Mouse (Mus musculus): Measurements from ENCODE around the gene Chrnd.

Chrnd gene

GRCm38 (mm10) chr1:87185526-87185925, 4.9 kb upstream of the Chrnd start:
- no peak for DNase-seq

DNA sequence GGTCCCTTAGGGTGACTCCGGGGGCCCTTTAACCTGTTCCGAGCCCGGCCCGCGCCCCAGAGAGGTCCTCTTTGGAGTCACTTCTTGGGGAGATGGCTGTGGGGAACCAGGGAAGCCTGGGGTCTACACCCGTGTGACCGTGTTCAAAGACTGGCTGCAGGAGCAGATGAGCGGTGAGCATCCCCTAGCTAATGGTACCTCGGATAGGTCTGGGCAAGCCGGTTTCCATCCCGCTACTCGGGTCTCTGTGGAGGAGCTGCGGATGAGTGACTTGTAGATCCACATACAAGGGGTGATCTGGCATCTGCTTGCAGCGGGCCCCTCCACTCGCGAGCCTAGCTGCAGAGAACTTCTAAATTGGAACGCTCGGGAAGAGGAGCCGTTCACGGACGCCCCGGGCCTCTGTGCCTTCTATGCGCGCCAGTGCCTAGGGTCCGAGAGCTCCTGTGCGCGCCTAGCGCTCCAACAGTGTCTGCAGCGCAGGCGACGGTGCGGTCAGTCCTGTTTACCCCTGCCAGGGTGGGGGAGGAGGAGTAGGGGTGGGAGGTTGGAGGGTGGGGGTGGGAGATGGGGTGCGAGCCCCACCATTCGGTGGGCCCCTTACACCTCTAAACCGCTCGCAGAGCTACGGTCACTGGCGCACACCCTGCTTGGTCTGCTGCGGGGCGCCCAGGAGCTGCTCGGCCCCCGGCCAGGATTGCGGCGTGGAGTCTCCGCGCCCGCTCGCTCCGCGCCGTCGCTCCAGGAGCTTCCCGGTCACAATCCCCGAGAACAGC, 4.0 kb upstream of the Chrnd start:
- DNase-seq: no peak

GRCm38 (mm10) chr1:87187037-87187355, 3.4 kb upstream of the Chrnd start:
- DNase-seq: peak; percentile 70

- DNase-seq: no peak
Measured at GRCm38 (mm10) chr1:87197296-87197695, 6.9 kb downstream of the Chrnd start.

- no peak for DNase-seq
Measured at GRCm38 (mm10) chr1:87198119-87199065, 8.0 kb downstream of the Chrnd start.

DNA sequence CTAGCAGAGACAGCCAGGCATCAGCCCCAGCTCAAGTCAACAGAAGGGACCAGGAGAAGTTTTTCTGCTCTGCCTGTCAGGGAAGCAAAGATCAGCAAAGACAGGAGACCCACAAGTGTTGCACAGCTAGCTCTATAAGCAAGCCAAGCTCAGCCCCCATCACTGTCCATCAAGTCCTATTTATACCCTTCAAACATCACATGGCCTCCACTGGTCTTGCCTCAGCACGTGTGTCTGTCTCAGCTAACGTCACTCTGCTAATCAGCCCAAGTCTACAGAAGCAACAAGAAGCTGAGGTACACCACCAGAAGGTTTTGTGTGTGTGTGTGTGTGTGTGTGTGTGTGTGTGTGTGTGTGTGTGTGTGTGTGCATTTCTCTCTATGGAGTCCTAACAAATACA, 10.4 kb downstream of the Chrnd start:
- no peak for DNase-seq

- DNase-seq: no peak
Measured at GRCm38 (mm10) chr1:87201848-87202247, 11.4 kb downstream of the Chrnd start.

DNA sequence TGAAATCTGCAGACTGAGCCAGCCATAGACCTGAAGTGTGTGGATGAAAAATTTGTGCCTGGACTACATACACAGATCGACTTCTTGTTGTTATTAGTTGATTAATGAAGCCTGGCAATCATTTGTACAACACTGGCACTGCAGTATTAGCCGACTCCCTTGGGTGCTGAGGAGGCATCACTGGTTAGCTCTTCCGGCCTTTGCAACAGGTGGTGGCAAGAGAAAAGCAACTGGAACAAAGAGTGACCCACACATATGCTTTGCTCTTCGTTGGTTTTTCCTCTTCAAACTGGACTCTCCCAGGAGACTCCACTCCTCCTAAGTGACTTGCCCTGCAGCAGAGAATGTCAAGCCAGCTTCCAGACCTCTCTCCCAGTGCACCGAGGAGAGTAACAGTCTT, 13.4 kb downstream of the Chrnd start:
- no peak for DNase-seq

- no peak for DNase-seq
Measured at GRCm38 (mm10) chr1:87204465-87204864, 14.1 kb downstream of the Chrnd start, which contains the start of gene Chrng. TSS of gene Chrng (plus strand) at chr1:87204657.

DNA sequence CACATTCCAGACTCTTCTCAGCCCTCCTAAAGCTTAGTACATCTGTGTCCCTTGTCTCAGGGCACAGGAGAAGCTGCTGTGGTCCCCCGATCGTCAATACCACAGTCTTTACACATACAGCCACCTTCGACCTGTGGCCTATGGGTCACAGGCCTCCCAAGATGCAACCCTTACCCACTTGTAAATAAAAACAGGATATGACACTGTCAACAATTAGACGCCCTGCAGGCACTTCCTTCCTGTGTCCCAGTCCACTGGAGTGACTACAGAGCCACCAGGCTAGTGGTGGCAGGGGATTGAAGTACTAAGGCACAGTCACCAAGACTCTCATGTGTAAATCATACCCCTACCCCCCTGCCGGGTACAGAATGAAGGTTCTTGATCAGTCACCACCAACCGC, 14.6 kb downstream of the Chrnd start:
- no peak for DNase-seq

DNA sequence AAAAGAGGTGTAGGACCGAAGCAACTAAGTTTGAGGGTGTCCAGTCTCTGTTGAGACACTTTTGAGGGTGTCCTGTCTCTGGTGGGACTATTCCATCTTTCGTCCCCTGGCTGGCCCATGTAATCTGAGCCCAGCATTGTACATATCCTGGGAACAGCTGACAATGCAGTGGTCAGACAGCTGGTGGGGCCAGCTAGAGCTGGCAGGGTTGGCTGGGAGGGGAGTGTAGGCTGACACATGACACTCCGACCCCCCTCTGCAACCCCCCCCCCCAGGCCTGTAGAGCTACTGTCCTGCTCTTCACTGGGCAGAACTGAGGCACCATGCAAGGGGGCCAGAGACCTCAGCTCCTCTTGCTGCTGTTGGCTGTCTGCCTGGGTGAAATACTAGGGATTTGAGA, 15.1 kb downstream of the Chrnd start:
- no peak for DNase-seq

- no peak for DNase-seq
Measured at GRCm38 (mm10) chr1:87206339-87206738, 15.9 kb downstream of the Chrnd start.

GRCm38 (mm10) chr1:87211431-87211830, 21.0 kb downstream of the Chrnd start:
- DNase-seq: no peak

DNA sequence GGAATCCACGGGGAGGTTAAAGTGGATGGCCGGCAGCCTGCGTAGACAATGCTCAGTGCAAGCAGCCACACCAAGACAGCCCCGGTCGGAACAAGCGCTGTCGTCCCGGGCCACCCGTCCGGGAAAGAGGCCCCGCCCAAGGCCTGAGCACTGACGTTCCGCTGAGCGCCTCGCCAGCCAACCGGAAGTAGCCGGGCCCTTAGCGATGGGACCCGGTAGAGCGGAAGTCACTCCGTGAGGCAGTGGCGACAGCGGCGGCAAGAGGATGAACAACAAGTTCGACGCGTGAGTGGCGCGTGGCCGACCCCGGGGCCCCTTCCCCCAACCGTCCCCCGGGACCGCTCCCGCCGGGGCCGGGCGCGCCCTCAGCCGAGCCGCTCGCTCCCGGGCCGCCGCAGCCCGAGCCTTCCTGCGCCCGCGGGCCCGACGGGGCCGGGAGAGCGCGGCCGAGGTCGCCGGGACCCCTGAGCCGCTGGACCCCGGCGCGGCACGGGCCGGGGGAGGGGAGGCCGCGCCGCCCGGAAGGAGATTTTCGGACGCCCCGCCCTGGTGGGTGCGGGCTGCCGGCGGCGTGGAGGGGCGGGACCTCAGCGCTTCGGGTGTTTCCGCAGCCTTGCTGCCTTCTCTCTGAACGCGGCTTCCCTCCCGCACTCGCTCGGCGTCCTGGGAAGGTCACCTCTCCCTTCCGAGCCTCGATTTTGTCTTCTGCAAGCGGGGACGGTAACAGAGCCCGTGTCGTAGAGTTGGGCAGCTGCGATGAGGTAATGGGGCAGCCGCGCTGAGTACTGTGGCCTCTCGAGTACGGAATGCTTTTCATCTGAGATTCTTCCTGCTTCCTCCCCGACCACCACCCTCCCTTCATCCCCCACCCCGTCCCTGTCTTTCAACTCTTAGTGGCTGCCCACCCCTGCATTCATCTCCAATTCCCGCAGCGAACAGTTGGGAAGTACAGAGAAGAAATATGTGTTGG, 23.6 kb downstream of the Chrnd start, which contains the start of gene Eif4e2:
TSS of gene Eif4e2 (plus strand) at position 180 of the 970 bp plus-strand sequence.
- DNase-seq: peak; percentile 93

- no peak for DNase-seq
Measured at GRCm38 (mm10) chr1:87214748-87215147, 24.3 kb downstream of the Chrnd start.

DNA sequence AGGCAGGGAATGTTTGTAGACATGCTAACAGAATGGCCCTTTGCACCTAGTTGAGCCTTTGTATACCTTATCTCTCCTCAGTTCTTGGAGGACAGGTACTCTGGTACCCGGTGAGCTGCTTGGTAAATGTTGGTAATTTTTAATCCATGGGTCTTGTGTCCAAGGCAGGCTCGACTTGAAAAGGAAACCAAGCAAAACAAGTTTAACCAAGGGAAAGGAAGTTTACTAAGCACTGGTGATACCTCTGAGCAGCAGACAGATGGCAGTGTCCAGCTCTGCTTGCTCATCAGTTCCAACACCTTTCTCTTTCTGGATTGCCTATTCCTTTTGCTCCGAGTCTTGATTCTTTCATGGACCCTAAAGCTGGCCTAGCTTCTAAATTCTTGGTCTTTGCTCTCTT, 27.5 kb downstream of the Chrnd start:
- no peak for DNase-seq

DNA sequence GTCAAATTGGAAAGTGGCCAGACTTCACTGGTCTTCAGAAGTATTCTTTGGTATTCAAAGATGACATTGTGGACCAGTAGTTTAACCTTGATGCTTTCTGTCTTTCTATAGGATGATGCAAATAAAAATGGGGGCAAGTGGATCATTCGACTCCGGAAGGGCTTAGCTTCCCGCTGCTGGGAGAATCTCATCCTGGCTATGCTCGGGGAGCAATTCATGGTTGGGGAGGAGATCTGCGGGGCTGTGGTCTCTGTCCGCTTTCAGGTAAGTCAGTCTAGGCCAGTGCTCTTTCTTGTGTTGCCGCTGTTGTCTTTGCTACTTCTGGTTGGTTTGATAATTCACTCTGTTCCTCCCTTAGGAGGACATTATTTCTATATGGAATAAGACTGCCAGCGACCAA, 35.3 kb downstream of the Chrnd start:
- no peak for DNase-seq

DNA sequence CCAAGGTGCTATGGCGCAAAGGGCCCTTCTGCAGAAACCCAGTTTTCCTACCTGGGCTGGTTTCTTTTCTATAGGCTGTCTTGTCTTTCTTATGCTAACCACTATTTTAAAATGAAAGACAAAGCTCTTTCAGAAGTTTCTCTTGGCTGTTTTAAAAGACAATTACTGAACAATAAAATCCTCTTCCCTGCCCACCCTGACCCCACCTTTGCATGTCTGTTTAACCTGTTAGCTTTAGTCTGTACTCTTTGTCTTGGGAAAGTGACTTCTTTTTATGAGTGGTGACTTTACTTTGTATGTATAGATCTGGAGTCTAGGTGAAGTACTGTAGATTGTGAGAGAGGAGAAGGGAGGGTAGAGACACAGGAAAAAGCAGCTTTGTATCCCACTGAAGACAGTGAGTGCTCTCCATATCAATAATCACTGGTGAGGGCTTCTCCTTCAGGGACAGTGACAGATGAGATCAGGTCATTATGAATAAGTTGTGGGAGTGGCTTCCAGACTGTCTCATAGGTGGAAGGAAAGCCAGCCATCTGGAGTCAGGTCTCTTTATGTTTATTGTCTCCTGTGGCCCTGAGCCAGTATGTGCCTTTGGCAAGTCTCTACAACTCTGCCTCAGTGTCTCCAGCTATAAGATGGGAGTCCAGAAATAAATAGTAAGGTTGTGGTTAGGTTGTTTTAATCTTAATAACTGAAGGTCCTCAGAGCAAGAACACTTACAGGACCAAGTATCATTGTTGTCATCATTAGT, 36.2 kb downstream of the Chrnd start:
- no peak for DNase-seq

GRCm38 (mm10) chr1:87227160-87227550, 36.7 kb downstream of the Chrnd start:
- DNase-seq: no peak

GRCm38 (mm10) chr1:87230606-87231005, 40.2 kb downstream of the Chrnd start:
- no peak for DNase-seq

- DNase-seq: no peak
Measured at GRCm38 (mm10) chr1:87232197-87232596, 41.8 kb downstream of the Chrnd start.

GRCm38 (mm10) chr1:87239056-87239455, 48.6 kb downstream of the Chrnd start:
- no peak for DNase-seq

Measured in right cerebral cortex, adult 18-20 months (tissue).